Mouse (Mus musculus): ENCODE data around the gene Pkp4.

Pkp4 gene

GRCm38 (mm10) chr2:59184107-59185064 is 23.7 kb downstream of the Pkp4 start:
- DNase-seq (ENCODE audit: low spot score) = no peak

- no peak for DNase-seq (ENCODE audit: low spot score)
Observed at GRCm38 (mm10) chr2:59186122-59186521, 25.5 kb downstream of the Pkp4 start.

GRCm38 (mm10) chr2:59186966-59187365 is 26.3 kb downstream of the Pkp4 start:
- DNase-seq (ENCODE audit: low spot score) = no peak

GRCm38 (mm10) chr2:59188306-59188705 is 27.7 kb downstream of the Pkp4 start:
- DNase-seq (ENCODE audit: low spot score) = no peak

- DNase-seq (ENCODE audit: low spot score) = no peak
Observed at GRCm38 (mm10) chr2:59189661-59190185, 29.1 kb downstream of the Pkp4 start.

- no peak for DNase-seq (ENCODE audit: low spot score)
Observed at GRCm38 (mm10) chr2:59190186-59190585, 29.5 kb downstream of the Pkp4 start.

- DNase-seq (ENCODE audit: low spot score) = no peak
Observed at GRCm38 (mm10) chr2:59191466-59191865, 30.8 kb downstream of the Pkp4 start.

- DNase-seq (ENCODE audit: low spot score) = no peak
Observed at GRCm38 (mm10) chr2:59193117-59193516, 32.5 kb downstream of the Pkp4 start.

- DNase-seq (ENCODE audit: low spot score) = no peak
Observed at GRCm38 (mm10) chr2:59197156-59197555, 36.5 kb downstream of the Pkp4 start.

- no peak for DNase-seq (ENCODE audit: low spot score)
Observed at GRCm38 (mm10) chr2:59199476-59199976, 38.9 kb downstream of the Pkp4 start.

GRCm38 (mm10) chr2:59200511-59200910 is 39.9 kb downstream of the Pkp4 start:
- no peak for DNase-seq (ENCODE audit: low spot score)

GRCm38 (mm10) chr2:59202930-59203329 is 42.3 kb downstream of the Pkp4 start:
- no peak for DNase-seq (ENCODE audit: low spot score)

GRCm38 (mm10) chr2:59203627-59204425 is 43.2 kb downstream of the Pkp4 start:
- no peak for DNase-seq (ENCODE audit: low spot score)

GRCm38 (mm10) chr2:59205092-59205491 is 44.4 kb downstream of the Pkp4 start:
- no peak for DNase-seq (ENCODE audit: low spot score)

GRCm38 (mm10) chr2:59206190-59206589 is 45.5 kb downstream of the Pkp4 start:
- no peak for DNase-seq (ENCODE audit: low spot score)

GRCm38 (mm10) chr2:59207240-59207639 is 46.6 kb downstream of the Pkp4 start:
- DNase-seq (ENCODE audit: low spot score) = no peak

- no peak for DNase-seq (ENCODE audit: low spot score)
Observed at GRCm38 (mm10) chr2:59207725-59208124, 47.1 kb downstream of the Pkp4 start.

- DNase-seq (ENCODE audit: low spot score) = no peak
Observed at GRCm38 (mm10) chr2:59208276-59208675, 47.6 kb downstream of the Pkp4 start.

GRCm38 (mm10) chr2:59211051-59211450 is 50.4 kb downstream of the Pkp4 start:
- DNase-seq (ENCODE audit: low spot score) = no peak

GRCm38 (mm10) chr2:59212430-59212829 is 51.8 kb downstream of the Pkp4 start:
- no peak for DNase-seq (ENCODE audit: low spot score)

GRCm38 (mm10) chr2:59212846-59213245 is 52.2 kb downstream of the Pkp4 start:
- no peak for DNase-seq (ENCODE audit: low spot score)

GRCm38 (mm10) chr2:59217931-59218330 is 57.3 kb downstream of the Pkp4 start:
- DNase-seq (ENCODE audit: low spot score) = no peak
